Mouse (Mus musculus): ENCODE measurements around the gene Ssr2.
A peak's percentile ranks its signal among the peaks of the same experiment; 100 is the strongest.

GRCm38 (mm10) chr3:88540085-88540484, 35.6 kb upstream of the Ssr2 start:
- TF ChIP-seq CTCF (IDR thresholded peaks at IDR 0.05; ENCODE audit: low read depth) (peak; percentile 10; the same call in 1 of the 2 replicates), EP300 (optimal IDR thresholded peaks at IDR 0.05) (no peak)

Measured in stomach, postnatal 0 days (tissue).